Mouse (Mus musculus): Measurements from ENCODE around the gene Ddah1.
"Not testable (repeated sequence)": the region's sequence is repeated elsewhere in the genome, so short reads cannot be mapped to it uniquely, and the experiment has no call there.

Ddah1 gene

GRCm38 (mm10) chr3:145864713-145865233 is 106.3 kb downstream of the Ddah1 start:
- DNase-seq (ENCODE audit: low spot score): no peak

DNA sequence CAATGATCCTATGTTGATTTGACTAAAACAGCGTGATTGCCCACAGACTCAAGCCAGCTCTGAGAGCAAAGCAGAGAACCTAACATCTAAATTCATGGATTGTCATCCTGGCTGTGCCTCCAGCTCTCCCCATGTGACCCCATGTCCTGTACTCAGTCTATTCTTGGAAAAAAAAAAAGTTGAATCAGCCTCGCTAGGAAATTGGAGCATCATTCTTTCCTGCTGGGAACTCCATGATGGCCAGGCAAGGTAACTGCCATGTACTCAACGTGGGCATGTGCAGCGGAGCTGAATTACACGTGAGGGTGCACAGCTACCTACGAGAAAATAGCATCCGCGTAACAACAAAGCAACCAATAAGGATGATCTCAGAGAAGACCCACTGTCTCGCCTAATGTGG is 114.2 kb downstream of the Ddah1 start:
- no peak for DNase-seq (ENCODE audit: low spot score)

DNA sequence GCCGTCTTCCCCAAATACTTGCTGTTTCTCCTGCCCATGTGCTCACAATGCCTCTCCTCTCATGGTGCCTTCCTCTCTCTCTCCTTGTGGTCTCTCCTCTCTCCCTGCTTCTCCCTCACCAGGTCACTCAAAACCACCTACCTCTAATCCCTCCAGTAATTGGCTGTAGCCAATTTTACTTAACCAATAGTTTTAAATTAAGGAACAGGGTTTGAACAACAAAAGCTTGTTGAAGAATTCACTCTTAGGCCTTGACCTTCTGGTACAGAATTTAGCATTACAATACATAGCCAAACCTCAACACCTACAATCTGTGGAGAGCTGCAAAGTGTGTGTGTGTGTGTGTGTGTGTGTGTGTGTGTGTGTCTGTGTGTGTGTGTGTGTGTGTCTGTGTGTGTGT is 114.8 kb downstream of the Ddah1 start:
- DNase-seq (ENCODE audit: low spot score): no peak

DNA sequence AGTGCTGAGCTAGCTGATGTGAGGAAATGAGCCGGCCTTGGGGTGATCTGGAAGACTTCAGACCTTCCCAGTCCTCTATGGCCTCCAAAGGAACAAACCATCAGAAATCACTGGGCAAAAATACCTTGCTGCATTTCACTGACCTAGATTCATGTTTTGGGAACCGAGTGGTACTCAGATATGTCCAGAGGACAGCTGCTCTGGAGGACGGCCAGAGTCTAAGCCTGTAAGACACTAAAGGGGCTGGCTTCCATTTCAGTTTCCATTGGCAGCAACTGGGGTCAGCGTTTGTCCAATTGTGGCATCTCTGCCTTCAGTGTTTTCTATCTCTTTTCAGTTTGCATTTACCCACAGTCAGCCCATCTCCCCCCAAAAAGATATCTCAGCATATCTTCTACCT is 115.7 kb downstream of the Ddah1 start:
- no peak for DNase-seq (ENCODE audit: low spot score)

DNA sequence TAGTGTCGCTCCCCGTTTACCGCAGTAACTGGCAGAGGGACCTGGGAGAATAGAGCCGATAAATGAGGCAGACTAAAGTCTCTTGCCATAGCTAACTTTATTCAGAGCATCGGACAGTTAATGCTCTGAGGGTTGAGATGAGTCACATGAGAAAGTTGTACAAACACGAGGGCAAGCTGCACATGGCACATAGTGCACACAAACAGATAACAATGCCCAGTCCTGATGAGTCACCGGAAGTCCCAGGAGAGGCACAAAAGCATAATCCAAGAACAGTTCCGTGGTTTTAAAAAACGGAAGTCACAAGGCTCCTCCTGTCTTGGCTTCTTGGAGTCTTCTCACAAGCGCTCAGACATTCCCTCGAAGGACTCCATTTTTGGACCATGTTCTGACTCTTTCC is 117.6 kb downstream of the Ddah1 start:
- DNase-seq (ENCODE audit: low spot score): no peak

GRCm38 (mm10) chr3:145878867-145879266 is 120.4 kb downstream of the Ddah1 start:
- DNase-seq (ENCODE audit: low spot score): not testable (repeated sequence)

DNA sequence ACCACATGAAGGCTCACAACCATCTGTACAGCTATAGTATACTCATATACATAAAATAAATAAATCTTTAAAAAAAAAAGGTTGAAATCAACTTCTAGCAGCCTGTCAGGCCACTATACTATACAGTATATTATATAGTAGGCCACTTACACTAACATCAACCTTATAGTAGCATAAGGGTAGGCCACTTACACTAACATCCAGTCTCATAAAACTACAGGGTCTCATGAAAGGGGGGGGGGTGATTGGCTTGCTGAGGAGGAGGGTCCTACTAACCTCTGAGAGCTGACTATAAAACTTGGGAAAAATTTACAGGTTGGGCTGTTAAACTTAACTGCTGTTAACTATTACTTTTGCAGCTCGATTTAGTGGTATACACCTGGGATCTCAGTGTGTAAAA is 121.9 kb downstream of the Ddah1 start:
- DNase-seq (ENCODE audit: low spot score): no peak

GRCm38 (mm10) chr3:145882076-145882874 is 123.8 kb downstream of the Ddah1 start:
- no peak for DNase-seq (ENCODE audit: low spot score)

DNA sequence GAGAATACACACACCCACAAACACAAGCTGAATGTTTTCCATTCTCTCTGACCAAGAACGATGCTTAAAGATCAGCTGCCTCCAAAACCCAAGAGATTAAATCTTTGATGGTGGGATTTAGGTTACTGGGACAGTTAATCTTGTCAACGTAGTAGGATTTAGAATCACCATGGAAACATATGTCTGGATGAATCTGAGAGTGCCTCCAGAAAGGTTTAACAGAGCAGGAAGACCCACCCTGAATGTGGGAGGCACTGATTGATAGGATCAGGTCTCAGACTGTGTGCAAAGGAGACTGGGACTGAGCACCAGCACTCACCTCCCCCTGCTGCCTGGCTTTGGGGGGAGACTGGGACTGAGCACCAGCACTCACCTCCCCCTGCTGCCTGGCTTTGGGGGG is 124.8 kb downstream of the Ddah1 start:
- no peak for DNase-seq (ENCODE audit: low spot score)

DNA sequence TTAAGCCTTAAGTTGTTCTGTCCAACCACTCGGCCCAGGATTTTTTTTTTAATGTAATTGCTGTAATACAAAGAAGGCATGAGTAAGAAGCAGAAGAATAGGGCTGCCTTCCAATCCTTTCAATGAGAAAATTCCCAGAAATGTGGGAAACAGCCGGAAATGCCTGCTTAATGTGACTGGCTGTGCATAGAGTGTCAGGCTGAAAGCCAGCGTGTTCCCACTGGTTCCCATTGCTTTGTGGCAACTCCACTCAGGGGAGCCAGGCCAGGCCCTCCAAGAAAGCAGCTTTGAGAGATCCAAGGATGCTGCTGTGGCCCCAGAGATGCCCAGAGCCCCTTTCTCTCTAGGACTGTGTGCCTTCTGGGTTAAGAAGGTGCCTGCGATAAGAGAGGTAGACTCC is 126.9 kb downstream of the Ddah1 start:
- DNase-seq (ENCODE audit: low spot score): no peak

- no peak for DNase-seq (ENCODE audit: low spot score)
These were observed 127.5 kb downstream of the Ddah1 start for GRCm38 (mm10) chr3:145885851-145886464.

DNA sequence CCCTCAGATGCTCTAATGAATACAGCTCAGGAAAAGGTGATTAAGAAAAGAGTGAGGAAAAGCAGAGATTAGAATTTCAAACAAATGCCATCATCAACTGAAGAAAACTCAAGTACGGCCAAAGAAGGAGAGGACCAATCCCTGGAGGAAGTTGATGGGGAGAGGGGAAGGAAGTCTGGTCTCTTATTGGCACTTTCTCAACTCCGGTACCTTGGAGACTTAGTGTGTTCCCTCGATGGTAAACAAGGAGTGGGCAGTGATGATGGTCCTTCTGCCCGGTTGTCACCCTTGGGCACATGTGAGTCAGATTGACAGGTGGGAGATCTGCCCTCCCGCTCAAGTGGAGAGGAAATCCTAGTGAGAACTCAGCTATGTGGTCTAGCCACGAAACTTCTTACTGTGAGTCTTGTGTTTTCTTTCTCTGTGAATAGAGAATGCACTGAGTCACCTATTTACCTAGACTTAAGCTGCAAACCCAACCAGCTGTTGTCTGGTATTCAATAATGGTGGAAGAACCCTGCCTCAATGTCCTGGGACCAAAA is 129.0 kb downstream of the Ddah1 start:
- DNase-seq (ENCODE audit: low spot score): no peak

- no peak for DNase-seq (ENCODE audit: low spot score)
These were observed 132.1 kb downstream of the Ddah1 start for GRCm38 (mm10) chr3:145890346-145891132.

GRCm38 (mm10) chr3:145892451-145892850 is 134.0 kb downstream of the Ddah1 start:
- DNase-seq (ENCODE audit: low spot score): no peak

DNA sequence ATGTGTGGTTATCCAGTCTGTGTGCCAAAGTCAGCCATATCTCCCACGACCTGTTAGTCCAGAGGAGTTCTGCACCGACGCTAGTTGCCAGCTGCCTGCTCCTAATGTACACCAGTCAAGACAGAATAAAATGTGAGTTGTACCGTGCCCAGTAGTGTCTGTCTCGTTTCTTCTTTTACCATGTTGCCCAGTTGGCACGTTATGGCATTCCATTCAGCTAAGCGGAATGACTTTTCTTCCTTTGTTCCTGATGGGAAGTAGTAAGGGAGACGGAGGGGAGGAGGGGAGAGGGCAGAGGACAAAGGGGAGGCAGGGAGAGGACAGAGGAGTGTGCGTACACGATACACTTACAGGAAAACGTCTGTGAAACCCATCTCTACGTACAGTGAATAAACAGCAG is 135.7 kb downstream of the Ddah1 start:
- DNase-seq (ENCODE audit: low spot score): no peak

DNA sequence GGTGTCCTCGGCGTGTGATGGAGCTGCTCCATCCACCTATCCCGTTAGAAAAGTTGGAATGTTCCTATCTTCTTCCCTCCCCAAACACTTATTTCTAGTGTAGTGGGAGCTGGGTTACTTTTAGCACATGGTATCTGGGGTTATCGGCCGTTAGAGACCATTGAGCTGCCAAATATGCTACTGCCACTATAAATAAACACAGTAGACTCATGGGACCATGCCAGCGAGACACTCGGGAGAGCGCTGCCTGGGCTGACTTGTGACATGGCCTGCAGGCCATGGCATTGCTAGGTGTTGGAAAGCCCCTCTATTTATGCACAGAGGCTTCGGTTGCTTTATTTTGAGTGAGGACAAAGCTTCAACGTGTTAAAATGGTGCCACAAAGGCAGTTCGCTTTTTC is 139.3 kb downstream of the Ddah1 start:
- no peak for DNase-seq (ENCODE audit: low spot score)

DNA sequence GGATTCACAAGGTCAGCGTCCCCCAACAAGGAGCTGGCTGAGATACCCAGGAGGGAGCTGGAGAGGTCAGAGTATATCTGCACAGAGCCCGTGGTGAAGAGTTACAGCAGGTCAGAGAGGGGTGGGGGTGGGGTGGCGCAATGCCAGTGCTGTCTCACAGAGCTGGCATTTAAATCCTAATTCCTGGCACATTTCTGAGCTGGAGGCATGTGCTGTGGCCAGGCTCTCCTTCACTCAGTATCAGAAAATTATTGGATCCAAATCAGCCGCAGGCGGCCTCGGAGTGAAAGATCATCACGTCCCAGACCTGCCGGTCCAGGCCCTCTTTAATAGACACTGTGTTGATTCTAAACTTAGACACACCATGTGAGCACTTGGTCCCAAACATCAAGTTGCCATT is 141.4 kb downstream of the Ddah1 start:
- no peak for DNase-seq (ENCODE audit: low spot score)

DNA sequence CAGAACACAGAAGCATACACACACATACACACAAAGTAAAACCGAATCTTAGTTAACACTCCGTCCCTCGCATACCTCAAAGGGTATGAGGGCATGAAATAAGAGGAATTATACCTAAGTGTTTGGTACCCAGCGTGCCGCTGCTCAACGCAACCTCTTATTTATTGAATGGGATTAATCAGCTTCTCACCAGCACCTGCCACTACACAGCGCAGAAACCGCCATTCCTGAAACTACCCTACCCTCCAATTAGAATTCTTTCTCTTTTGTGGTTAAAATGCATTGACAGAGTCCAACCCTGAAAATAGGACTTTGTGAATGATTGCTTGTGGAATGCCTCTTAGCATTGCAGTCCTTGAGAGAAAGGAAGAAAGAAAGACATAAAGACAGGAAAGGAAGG is 145.1 kb downstream of the Ddah1 start:
- no peak for DNase-seq (ENCODE audit: low spot score)

DNA sequence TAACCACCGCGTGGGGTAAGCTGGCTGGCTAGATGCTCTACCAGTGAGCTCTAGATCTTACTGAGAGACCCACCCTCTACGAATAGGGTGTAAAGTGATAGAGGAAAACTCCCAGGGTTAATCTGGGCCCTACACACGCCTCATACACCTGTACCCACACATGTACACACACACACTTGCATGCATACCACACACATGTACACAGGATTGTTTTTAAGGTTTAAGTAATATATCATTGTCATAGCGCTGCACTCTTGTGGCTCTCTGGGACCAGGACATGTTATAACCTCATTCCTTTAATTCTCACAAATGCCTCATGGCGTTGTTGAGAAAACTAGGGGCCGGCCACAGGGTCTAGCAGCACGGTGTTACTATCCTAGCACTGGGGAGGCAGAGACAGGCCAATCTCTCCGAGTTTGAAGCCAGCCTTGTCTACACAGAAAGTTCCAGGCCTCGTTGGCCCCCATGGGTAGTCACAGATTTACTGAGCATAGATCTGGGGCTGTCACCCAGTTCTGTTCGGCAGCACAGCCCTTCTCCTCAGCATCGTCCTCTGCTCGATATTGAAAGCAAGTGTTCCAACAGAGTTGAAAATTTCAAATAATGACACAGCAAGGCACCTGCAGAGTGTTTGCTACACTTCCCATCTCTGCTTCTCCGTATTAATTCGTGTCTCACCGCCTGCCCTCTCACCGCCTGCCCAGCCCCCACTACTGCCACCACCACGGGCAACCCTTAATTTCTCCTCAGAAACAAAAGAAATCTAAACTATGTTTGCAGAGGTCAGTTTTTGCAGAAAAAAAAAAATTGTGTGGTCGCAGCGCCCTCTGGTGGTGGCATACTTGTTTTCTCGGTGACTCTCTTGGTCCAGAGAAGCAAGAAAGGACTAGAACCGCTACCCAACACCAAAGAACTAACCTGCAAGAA is 146.6 kb downstream of the Ddah1 start:
- peak; percentile 20 for DNase-seq (ENCODE audit: low spot score)

GRCm38 (mm10) chr3:145906582-145906981 is 148.1 kb downstream of the Ddah1 start:
- DNase-seq (ENCODE audit: low spot score): no peak

- no peak for DNase-seq (ENCODE audit: low spot score)
These were observed 154.0 kb downstream of the Ddah1 start for GRCm38 (mm10) chr3:145912512-145912911.

All from T-cell, adult 2 months (primary cell).